Mouse (Mus musculus) heart, postnatal 4 days (tissue): ENCODE measurements at regions not wholly inside any gene's neighbourhood (a gene's known extent, or its start where the extent isn't known, plus 50 kb on each side); places are given as distances from the start of the nearest gene placed in this dataset.
"Not testable (repeated sequence)": the region's sequence is repeated elsewhere in the genome, so short reads cannot be mapped to it uniquely, and the experiment has no call there.

Experiments
- DNase-seq: peaks from one replicate; pipeline ENCODE4 v3.0.0; 2021

GRCm38 (mm10) chr11:22573166-22573565 lies 61.3 kb downstream of the Tmem17 start:
- no peak for DNase-seq

DNA sequence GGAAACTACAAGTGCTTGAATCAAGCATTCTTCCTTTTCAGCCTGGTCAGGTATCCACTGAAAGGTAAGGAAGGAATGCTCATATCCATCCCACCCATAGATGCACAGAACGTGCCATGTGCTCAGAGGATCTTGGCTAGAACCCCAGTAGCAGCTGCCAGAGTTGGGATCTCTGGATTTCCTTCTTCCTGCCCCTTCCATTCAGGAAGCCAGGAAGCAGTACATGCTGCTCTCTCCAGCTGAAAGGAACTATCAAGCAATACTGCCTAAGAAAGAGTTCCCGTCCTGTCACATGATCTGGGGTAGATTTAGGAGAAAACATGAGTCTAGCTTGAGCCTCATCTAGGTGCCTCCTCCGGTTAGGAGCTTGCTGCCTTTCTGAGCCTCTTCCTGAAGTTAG lies 61.9 kb downstream of the Tmem17 start:
- DNase-seq = no peak

DNA sequence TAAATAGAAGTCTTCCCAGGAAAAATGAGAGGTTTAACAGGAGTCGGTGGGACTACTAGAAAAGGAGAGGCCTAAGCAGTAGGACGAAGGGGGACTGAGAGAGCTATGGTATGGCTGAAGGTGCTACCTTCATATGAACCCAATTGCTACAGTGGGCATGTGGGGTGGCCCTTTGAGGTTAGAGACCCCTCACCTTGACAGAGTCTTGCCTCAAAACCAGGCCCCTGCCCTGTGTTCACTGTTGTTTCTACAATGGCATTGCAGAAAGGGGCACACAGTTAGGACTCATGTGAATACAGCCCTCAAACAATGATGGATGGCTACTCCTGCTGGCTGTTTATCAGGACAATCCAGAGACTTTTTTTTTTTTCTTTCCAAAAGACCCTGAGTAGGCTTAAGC lies 62.6 kb downstream of the Tmem17 start:
- DNase-seq = no peak

DNA sequence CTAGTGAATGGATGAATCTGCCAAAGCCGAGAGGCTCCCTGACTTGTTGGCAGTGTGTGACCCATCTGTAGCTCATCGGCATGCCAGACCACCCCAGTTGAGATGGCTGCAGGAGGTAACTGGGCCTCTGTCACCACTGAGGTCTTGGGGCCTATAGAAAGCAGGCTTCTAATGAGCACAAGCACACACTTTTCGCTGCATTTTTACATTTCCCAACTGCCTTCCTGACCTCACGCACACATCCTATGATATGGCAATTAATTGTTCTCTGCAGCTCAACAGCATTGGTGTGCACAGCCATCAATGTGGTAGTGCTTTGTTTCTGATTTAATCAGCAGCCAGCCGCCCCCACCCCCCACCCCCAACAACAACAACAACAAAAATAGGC lies 72.2 kb downstream of the Tmem17 start:
- no peak for DNase-seq

DNA sequence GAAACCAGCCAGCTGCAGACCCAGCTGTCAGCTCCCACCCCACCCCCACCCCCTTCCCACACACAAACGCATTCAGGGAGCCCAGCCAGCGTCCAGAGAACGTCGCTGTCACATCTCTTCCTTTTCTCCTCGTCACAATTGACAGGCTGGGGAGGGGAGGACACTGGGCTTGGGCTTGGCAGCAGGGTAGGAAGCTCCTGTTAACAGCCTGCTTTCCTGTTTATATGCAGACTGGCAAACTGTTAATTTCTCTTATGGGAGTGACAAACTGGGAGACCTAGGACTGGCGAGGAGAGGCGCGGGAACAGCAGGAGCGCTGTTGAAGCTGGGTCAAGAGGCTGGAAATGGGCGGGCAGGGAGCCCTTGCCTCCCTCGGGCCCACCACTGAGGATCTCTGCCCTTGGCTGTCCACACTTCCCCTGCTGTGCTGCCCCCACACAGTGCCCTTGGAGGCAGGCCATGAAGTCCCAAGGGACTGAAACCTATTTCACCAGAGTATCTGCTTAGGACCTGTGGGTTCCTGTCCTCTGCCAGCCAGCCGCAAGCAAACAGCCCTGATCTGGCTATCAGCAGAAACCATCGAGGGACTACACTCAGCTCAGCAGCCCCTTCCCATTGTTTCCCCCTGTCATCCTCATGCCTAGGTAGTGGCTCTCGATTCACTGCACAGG lies 72.7 kb downstream of the Tmem17 start:
- peak; percentile 48 for DNase-seq

- peak; percentile 38 for DNase-seq
These were observed 75.9 kb downstream of the Tmem17 start for GRCm38 (mm10) chr11:22587691-22588241.

GRCm38 (mm10) chr11:22588546-22588945 lies 76.7 kb downstream of the Tmem17 start:
- DNase-seq = peak; percentile 14

DNA sequence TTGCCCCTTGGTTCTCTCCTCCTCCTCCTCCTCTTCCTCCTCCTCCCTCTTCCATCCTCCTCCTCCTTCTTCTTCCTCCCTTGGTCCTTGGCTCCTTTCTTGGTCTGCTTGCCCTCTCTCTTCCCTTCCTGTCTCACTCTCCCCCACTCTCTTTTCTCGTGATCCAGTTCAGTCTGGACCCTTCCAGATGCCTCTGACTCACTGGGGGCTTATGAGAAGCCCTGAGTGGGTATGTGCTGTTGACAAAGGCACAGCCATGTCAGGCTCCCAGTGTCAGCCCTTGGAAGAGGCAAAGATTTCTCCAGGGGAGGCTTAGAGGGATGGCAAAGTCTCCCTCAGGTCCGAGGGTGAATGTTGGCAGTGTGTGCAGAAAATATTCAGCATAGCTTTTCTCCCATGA lies 78.0 kb downstream of the Tmem17 start:
- no peak for DNase-seq

- not testable (repeated sequence) for DNase-seq
These were observed 79.2 kb downstream of the Tmem17 start for GRCm38 (mm10) chr11:22591050-22591449.

- DNase-seq = no peak
These were observed 80.8 kb downstream of the Tmem17 start for GRCm38 (mm10) chr11:22592706-22593105.

DNA sequence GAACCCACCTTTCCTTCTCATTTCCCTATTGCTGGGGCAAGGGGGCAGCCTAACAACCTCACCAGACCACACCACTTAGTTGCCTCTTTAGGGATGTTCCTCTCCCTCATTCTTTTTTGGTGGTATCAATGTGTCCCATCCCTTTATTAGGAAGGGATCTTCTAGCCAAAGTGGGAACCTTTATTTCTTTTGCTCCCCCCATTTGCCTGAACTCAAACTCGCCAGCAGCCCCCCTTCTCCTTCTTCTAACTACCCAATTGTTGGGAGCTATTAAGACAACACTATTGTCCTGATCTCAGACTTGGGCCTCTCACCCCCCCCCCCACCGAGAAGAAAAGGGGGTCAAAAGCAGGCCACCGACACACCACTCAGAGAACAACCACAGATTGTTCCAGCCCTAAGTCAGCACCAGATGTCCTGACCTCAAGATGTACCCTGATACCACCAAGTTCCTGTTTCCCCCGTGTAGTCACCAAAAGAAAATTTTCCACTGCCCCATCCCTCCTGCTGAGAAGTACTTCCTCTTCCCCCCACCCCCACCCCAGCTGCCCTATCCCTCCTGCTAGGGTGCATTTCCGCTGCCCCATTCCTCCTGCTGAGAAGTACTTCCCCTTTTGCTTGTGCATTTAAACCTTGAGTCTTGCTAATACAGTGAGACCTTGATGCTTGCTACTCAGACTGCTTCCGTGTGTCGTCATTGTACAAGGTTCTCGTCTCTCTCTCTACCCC lies 84.4 kb downstream of the Tmem17 start:
- DNase-seq = no peak

- DNase-seq = no peak
These were observed 84.9 kb downstream of the Tmem17 start for GRCm38 (mm10) chr11:22596805-22597149.

GRCm38 (mm10) chr11:22600370-22600769 lies 88.5 kb downstream of the Tmem17 start:
- no peak for DNase-seq

- no peak for DNase-seq
These were observed 90.1 kb downstream of the Tmem17 start for GRCm38 (mm10) chr11:22601977-22602376.

DNA sequence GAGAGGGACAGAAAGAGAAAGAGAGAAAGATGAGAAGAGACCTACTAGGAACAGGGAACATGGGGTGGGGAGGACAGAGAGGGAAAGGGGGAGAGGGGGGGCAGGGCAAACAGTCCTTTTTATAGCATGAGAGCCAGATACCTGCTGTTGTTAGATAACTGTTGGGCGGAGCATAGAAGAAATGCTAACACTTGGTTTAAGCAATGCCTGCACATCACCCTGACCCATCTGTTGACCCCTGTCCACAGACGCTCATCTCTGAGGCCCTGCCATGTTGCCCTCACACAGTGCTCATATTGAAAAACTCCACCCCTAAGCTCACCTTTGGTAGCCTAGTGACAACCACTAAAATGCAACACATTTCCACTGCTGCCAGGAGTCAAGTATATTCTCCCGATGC lies 90.7 kb downstream of the Tmem17 start:
- no peak for DNase-seq

DNA sequence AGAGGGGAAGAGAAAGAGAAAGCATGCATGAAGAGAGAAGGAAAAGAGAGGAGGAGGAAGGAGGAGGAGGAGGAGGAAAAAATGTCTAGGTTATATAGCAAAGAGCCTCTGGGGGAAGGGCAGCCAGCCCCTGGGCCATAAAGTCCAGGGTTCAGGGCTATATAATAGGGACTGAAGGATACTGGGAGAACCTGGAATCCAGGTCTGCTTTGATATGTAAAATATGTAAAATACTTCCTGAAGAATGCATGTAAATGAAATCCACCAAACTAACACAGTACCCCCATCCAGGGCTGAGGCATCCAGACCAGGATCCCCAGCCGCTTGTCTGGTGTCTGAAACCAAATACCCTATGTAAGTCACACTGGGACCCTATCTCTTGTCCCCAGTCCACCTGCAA lies 91.5 kb downstream of the Tmem17 start:
- DNase-seq = no peak

- no peak for DNase-seq
These were observed 94.5 kb downstream of the Tmem17 start for GRCm38 (mm10) chr11:22606380-22606779.

- DNase-seq = no peak
These were observed 95.8 kb downstream of the Tmem17 start for GRCm38 (mm10) chr11:22607645-22608044.

- DNase-seq = no peak
These were observed 97.1 kb downstream of the Tmem17 start for GRCm38 (mm10) chr11:22608945-22609344.

GRCm38 (mm10) chr11:22610433-22611101 lies 98.7 kb downstream of the Tmem17 start:
- DNase-seq = peak; percentile 10

GRCm38 (mm10) chr11:22611102-22611869 lies 99.4 kb downstream of the Tmem17 start:
- no peak for DNase-seq

DNA sequence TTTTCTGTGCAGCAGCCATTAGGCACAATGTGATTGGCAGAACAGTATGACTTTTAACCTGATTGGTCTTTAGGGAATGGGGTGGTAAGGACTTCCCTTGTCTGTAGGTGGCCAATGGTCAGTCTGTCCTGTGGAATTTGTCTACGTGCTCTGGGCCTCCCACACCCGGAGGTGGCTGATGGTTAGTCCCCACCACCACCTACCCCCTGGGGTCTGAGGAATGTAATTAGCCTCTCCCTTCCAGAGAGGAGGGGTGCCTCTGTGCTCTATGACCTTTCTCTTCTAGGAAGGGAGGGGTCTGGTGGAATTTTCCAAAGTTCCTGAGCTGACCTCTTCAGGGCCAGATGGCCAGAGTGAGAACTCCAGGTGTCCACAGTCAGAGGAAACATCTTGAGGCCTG lies 101.6 kb downstream of the Tmem17 start:
- DNase-seq = no peak
